Mouse (Mus musculus): ENCODE measurements at regions not wholly inside any gene's neighbourhood (a gene's known extent, or its start where the extent isn't known, plus 50 kb on each side); places are given as distances from the start of the nearest gene placed in this dataset.
"Not testable (repeated sequence)": the region's sequence is repeated elsewhere in the genome, so short reads cannot be mapped to it uniquely, and the experiment has no call there.

GRCm38 (mm10) chr12:22745556-22745955 lies 1034.5 kb downstream of the Gm10330 start:
- H3K4me1 ChIP-seq (replicated peaks; ENCODE audit: control insufficient read depth, insufficient read depth); H3K27ac ChIP-seq (replicated peaks); H3K9me3 ChIP-seq (ENCODE audit: control insufficient read depth, low read length); H3K36me3 ChIP-seq (ENCODE audit: control insufficient read depth, insufficient read depth, low read length); H3K9ac ChIP-seq (ENCODE audit: low read length); H3K4me3 ChIP-seq (ENCODE audit: low read depth, low read length); ATAC-seq (ENCODE audit: low FRiP score, low TSS enrichment); H3K27me3 ChIP-seq (ENCODE audit: control insufficient read depth, insufficient read depth, low read length): not testable (repeated sequence)
- DNase-seq (ENCODE audit: low spot score), result peak; percentile 12
- WGBS, result 9% methylated on average over 16 of the region's 40 CpGs
- H3K4me2 ChIP-seq (replicated peaks; ENCODE audit: low read depth), result 0 out of 2 replicates have a peak overlapping the region, but pooled peaks have one; percentile 29

GRCm38 (mm10) chr12:22745067-22745466 lies 1035.0 kb downstream of the Gm10330 start:
- not testable (repeated sequence) for H3K27me3 ChIP-seq (ENCODE audit: control insufficient read depth, insufficient read depth, low read length); H3K9me3 ChIP-seq (ENCODE audit: control insufficient read depth, low read length); ATAC-seq (ENCODE audit: low FRiP score, low TSS enrichment); H3K9ac ChIP-seq (ENCODE audit: low read length); H3K36me3 ChIP-seq (ENCODE audit: control insufficient read depth, insufficient read depth, low read length); H3K4me3 ChIP-seq (ENCODE audit: low read depth, low read length); H3K27ac ChIP-seq (replicated peaks); H3K4me1 ChIP-seq (replicated peaks; ENCODE audit: control insufficient read depth, insufficient read depth)
- H3K4me2 ChIP-seq (replicated peaks; ENCODE audit: low read depth), result 0 out of 2 replicates have a peak overlapping the region, but pooled peaks have one; percentile 29
- DNase-seq (ENCODE audit: low spot score), result peak; percentile 9
- 15% methylated on average over 20 of the region's 43 CpGs for WGBS

Data from stomach, postnatal 0 days (tissue).